Mouse (Mus musculus): ENCODE data around the gene Olfr360. TPM values are rescaled to one million over a fixed set of nuclear protein-coding genes. Genes with fewer than 3 reads are reported as not detected.

Olfr360 gene
- not detected in 2 replicates for polyA plus RNA-seq (2012; rRNA removed)

DNA sequence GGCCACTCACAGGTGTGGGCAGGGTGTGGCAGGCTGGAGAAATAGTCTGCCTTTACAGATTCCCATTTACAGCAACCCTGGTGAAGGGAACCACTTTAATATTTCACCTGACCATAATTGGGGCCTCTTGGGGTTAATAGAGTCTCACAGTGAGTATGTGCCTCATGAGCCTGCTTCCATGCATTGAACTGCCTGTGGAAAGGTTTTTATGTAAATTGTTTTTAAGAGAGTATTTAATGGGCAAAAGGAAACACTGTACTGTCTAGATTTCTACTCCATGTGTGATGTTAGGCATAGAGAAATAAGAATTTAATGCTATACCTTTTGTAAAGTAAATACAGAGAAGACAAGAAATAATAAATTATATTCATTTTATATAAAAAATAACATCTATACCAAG lies at the start of gene Olfr360:
Gene Olfr360, plus strand, starts transcription at position 301 of the 400 bp plus-strand sequence.

DNA sequence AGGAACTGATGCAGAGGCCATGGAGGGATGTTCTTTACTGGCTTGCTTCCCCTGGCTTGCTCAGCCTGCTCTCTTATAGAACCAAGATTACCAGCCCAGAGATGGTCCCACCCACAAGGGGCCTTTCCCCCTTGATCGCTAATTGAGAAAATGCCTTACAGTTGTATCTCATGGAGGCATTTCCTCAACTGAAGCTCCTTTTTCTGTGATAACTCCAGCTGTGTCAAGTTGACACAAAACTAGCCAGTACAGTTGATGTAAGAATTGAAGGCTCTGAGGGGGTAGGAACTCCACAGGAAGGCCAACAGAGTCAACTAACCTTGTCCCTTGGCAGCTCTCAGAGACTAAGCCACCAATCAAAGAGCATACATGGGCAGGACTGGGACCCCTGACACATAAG lies 23.6 kb downstream of the Olfr360 start, which contains the start of gene Olfr361:
Gene Olfr361, minus strand, starts transcription at position 101 of the 400 bp plus-strand sequence.

DNA sequence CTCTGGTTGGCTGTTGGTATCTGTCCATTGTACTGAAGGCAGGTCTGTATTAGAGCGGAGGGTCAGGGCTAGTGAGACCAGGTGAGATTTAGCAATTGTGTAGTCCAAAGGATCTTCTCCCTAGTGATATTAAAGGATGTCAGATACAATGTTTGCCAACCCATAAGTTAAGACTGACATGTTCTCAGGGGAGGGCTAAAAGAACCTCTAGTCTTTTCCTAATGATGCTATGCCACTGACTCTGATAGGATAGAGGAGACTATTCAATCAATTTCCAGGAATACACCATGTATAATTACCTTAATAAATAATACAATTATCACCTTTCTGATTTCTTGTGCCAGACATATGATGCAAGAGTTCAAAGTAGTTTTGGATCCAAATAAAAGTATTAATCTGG lies 52.3 kb downstream of the Olfr360 start, which contains the start of gene Olfr362:
Gene Olfr362, minus strand, starts transcription at position 101 of the 400 bp plus-strand sequence.

Other genes with a start within 250 kb of the Olfr360 start
- gene Olfr3, start 248.7 kb upstream of the Olfr360 start, polyA plus RNA-seq (2012; rRNA removed): not detected in 2 replicates
- not detected in 2 replicates for gene Olfr350, start 219.4 kb upstream of the Olfr360 start, polyA plus RNA-seq (2012; rRNA removed)
- not detected in 2 replicates for gene Olfr351, start 203.1 kb upstream of the Olfr360 start, polyA plus RNA-seq (2012; rRNA removed)
- not detected in 2 replicates for gene Olfr352, start 197.3 kb upstream of the Olfr360 start, polyA plus RNA-seq (2012; rRNA removed)
- gene Olfr353, start 172.8 kb upstream of the Olfr360 start, polyA plus RNA-seq (2012; rRNA removed): not detected in 2 replicates
- gene Olfr354, start 160.1 kb upstream of the Olfr360 start, polyA plus RNA-seq (2012; rRNA removed): not detected in 2 replicates
- not detected in 2 replicates for gene Olfr355, start 136.8 kb upstream of the Olfr360 start, polyA plus RNA-seq (2012; rRNA removed)
- not detected in 2 replicates for gene Olfr356, start 128.6 kb upstream of the Olfr360 start, polyA plus RNA-seq (2012; rRNA removed)
- gene Olfr357, start 71.9 kb upstream of the Olfr360 start, polyA plus RNA-seq (2012; rRNA removed): not detected in 2 replicates
- not detected in 2 replicates for gene Olfr358, start 56.4 kb upstream of the Olfr360 start, polyA plus RNA-seq (2012; rRNA removed)
- not detected in 2 replicates for gene Olfr361, start 23.5 kb downstream of the Olfr360 start, polyA plus RNA-seq (2012; rRNA removed)
- not detected in 2 replicates for gene Olfr362, start 52.2 kb downstream of the Olfr360 start, polyA plus RNA-seq (2012; rRNA removed)
- not detected in 2 replicates for gene Olfr364-ps1, start 73.6 kb downstream of the Olfr360 start, polyA plus RNA-seq (2012; rRNA removed)
- not detected in 2 replicates for gene Olfr365, start 122.5 kb downstream of the Olfr360 start, polyA plus RNA-seq (2012; rRNA removed)
- gene Olfr366, start 145.8 kb downstream of the Olfr360 start, polyA plus RNA-seq (2012; rRNA removed): not detected in 2 replicates

All from ovary, adult 2 months (tissue).